Mouse (Mus musculus) c-Kit-positive CD71-negative TER-119-negative erythroid progenitor cells, embryonic 14.5 days (primary cell): ENCODE measurements around the gene Coa4.
A peak's percentile ranks its signal among the peaks of the same experiment; 100 is the strongest.

Source experiments
- DNase-seq: peaks from one replicate; pipeline ENCODE4 v3.0.0-alpha.2; 2013; ENCODE audit warnings: low read depth

The Coa4 gene

DNA sequence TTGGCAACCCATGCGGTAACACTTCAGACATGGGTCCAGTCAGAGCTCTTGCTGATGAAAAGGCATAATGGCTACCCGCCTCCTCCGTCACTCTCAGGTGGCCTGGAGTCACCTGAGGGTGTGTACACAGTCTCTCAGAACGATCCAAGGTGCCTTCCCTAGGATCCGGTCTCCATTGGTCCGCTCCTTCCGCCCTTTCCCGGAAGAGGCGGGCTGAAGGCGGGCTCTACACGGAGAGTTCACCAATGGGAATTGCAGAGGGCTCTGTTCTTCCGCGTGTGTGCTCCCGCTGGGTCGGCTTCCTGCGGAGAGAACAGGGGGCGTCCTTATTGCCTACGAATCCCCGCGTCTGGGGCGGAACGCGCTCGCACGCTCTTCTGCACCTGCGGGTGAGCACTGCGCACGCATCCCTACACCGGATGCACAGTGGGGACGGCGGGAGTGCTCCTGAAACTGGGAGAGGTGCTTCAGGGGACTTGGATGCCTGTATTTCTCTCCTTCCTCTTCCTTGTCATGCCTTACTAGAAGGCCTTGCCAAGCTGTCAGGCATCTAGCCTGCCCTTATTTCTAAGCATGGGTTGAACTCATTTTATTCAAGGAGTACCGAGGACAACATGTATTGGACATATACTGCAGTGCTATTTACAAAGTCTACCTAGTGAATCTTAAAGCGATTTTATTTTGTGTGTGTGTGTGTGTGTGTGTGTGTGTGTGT is at the start of gene Coa4:
Coa4 (plus strand) TSS at position 268 of the 715 bp plus-strand sequence.
- DNase-seq = peak; percentile 92

DNA sequence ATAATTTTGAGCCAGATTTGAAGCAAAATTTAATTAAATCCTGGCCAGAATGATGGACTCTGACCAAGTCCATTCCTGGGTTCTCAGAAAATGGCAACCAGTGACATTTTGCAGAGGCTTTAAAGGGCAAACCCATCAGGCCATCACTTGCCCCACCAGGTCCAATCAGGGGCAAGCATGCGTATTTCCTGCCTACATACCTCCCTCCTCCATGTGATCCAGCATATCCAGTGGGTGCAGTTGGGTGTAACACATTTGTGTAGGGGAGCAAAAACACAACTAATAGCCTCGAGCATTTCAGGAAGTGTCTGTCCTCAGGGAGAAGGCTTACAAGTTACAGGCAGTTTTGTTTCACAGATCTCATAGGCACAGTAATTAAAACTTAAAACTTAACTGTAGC is 49.6 kb upstream of the Coa4 start:
- no peak for DNase-seq

DNA sequence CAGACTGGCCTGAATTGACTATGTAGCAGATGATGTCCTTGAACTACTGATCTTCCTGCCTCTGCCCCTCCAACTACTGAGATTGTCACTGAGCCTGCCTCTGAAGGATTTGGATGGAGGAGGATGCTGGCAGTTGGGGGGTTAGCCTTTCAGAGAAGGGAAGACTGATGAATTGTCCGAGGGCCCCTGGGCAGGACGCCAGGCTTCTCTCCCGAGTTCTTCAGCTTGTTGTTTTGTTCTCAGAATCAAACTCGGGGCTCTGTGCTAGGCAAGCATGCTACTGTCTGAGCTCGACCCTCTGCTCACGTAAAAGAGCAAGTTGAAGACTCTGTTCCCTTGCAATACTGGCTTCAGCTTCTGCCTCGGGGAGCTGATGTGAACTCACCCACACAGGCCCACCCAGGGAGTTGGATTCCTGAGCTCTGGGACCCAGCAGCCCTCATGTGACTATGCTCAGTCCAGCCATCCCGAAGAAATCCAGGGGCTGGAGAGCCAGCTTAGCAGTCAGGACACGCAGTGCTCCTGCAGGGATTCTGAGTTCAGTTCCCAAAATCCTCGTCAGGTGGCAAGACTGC is 48.3 kb upstream of the Coa4 start:
- DNase-seq = no peak

DNA sequence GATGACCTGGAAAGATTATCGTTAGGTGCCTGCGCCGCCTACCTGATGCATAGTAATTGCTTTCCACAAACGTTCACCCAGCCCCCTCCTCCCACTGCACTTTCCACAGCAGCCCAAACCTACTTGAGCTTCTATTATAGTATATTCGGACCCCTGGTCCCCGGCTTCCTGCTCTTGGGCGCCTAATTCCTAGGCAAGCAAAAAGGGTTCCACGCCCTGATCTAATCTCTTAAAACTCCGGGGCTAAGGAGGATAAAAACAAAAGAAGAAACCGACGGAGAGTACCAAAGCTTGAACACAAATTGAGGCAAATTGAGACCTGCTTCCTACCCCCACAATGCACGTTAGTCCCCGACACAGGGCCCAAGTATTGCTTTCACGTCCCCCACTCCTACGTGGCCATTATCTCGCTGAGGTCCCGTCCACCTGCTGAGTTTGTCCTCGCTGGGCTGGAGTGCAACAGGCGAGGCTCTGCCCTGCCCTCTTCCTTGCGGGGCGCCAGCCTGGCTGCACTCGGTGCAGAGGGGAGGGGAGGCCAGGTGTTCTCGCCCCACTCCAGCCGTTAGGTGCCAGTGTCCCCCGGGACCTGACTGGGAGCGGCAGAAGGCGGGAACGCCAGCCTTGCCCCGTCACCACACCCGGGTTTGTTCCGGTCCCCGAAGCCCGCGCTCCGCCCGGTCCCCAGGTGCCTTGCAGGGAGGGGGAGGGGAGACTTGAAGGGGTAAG is 44.3 kb upstream of the Coa4 start:
- DNase-seq = no peak

GRCm38 (mm10) chr7:100493117-100493483 is 43.8 kb upstream of the Coa4 start, which contains the start of gene Ucp2:
TSS of gene Ucp2 (plus strand) at chr7:100493337.
- DNase-seq = peak; percentile 90

DNA sequence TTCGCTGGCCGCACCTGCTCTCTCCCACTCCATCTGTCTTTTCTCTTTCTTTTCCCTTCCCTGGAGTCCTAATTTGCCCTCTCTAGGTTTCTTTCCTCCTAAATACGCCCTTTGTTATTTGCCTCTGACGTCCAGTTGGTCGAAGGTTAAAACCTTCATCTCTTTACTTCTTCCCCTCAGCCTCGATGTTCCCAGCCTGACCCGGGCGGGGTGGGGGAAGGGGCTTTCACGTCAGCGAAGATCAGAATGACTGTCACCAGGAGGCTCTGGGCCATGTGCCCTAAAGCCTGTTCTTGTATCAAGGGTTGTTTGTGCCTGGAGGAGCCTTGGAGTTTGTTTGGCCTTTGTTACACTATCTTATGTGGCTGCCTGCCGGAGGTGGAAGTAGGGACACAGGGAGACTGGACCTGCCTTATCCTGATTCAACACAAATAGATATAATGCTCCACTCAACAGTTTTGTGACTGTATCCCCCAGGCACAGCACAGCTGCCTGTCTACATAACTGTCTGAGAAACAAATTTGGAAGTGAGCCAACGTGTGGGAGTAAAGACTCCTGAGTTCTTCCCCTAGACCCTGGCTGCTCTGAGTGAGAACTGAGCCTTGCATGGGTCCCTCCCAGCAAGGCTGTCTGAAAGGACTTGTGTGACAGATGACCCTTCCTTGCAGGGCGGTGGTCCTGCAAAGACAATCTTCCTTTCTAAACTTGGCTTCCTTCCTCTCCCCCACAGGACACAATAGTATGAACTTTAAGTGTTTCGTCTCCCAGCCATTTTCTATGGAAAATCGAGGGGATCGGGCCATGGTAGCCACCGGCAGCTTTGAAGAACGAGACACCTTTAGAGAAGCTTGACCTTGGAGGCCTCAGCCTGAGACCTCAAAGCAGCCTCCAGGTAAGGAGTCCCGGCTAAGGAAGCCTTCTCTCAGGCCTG is 43.1 kb upstream of the Coa4 start:
- no peak for DNase-seq

GRCm38 (mm10) chr7:100494415-100494831 is 42.4 kb upstream of the Coa4 start:
- no peak for DNase-seq

- no peak for DNase-seq
Measured at GRCm38 (mm10) chr7:100495042-100495441, 41.8 kb upstream of the Coa4 start.

GRCm38 (mm10) chr7:100495581-100496251 is 41.2 kb upstream of the Coa4 start:
- DNase-seq = peak; percentile 81

- DNase-seq = no peak
Measured at GRCm38 (mm10) chr7:100496371-100496770, 40.5 kb upstream of the Coa4 start.

DNA sequence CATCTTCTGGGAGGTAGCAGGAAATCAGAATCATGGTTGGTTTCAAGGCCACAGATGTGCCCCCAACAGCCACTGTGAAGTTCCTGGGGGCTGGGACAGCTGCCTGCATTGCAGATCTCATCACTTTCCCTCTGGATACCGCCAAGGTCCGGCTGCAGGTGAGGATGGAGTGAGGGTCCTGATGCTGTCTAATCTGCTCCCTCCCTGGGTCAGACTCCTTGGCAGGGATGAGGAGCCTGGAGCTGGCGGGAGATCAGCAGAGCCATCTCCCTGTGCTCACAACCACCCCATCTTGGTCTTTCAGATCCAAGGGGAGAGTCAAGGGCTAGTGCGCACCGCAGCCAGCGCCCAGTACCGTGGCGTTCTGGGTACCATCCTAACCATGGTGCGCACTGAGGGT is 40.1 kb upstream of the Coa4 start:
- no peak for DNase-seq

DNA sequence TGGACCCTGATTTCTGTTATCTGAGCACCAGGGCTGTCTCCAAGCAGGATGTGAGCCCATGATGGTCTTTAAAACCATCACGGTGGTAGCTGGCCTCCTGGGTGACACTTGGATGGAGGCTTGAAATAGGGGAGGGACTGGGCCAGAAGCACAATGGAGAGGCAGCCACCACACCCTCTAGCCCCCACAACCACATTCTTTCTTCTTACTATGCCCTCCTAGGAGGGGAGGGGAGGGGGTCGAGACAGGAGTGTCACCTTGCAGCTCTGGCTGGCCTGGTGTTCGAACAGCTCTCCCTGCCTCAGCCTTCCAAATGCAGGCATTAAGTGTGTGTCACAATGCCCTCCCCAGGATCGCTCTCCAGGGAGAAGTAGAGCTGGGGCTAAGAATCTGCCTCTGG is 39.5 kb upstream of the Coa4 start:
- no peak for DNase-seq

DNA sequence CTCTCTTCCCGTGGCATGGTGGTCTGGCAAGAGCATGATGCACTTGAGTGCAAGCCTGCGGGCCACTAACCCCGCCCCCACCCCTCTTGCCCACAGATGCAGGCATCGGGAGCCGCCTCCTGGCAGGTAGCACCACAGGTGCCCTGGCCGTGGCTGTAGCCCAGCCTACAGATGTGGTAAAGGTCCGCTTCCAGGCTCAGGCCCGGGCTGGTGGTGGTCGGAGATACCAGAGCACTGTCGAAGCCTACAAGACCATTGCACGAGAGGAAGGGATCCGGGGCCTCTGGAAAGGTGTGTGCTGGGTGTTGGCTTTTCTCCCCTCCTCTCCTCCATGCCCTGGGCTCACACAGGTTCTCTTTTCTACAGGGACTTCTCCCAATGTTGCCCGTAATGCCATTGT is 38.9 kb upstream of the Coa4 start:
- DNase-seq = no peak

- DNase-seq = no peak
Measured at GRCm38 (mm10) chr7:100499465-100499864, 37.4 kb upstream of the Coa4 start.

GRCm38 (mm10) chr7:100500276-100500977 is 36.4 kb upstream of the Coa4 start:
- DNase-seq = no peak

GRCm38 (mm10) chr7:100501027-100501843 is 35.6 kb upstream of the Coa4 start:
- DNase-seq = no peak

GRCm38 (mm10) chr7:100501844-100502373 is 35.0 kb upstream of the Coa4 start:
- DNase-seq = no peak

DNA sequence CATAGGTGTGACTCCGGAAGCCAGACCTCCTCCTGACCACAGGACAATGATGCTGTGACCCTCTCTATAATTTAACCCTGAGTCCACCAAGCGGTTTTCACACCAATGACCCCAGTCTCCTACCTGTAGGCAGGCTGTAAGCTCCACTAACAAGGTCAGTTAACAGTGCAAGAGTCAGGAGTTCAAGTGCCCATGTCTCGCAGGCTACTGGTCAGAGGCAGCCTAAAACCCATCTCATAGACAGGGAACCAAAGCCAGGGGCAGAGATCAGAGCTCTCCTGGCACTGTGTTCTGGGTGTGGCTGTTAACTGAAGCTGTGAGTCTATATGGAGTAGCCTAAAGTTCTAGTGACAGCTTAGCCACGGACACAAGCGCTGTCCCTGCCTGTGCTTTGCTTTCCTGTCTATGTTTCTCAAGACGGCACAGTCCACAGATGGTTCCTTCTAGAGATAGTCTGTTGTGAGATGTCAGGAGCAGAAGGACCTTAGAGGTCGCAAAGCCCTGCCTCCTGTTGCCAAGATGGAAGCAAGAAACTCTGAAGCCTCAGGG is 34.4 kb upstream of the Coa4 start:
- no peak for DNase-seq

GRCm38 (mm10) chr7:100503076-100503475 is 33.8 kb upstream of the Coa4 start:
- no peak for DNase-seq
